In genomic region chr9:20975431-20976215, GRCm38 (mm10) we compare ENCODE assay signal across 7 mouse cellular contexts. TPM values are rescaled to one million over a fixed set of nuclear protein-coding genes. Genes with fewer than 3 reads are reported as not detected.
A peak's percentile ranks its signal among the peaks of the same experiment; 100 is the strongest.
DNase-seq lines count a peak whose midpoint lies in the region; ATAC-seq lines count a peak whose summit lies in the region.

No protein-coding gene starts in this region.

- peak overlapping the region; percentile 96 for H3K4me2 ChIP-seq in heart, embryonic 12.5 days
- H3K4me2 ChIP-seq in stomach, embryonic 16.5 days (ENCODE audit: low read depth, low read length): peak overlapping the region; percentile 86

- peak; percentile 70 for ATAC-seq in heart, embryonic 12.5 days (ENCODE audit: insufficient number of reproducible peaks, low FRiP score)
- peak; percentile 39 for ATAC-seq in megakaryocyte-erythroid progenitor cell, adult 5-6 weeks (replicated peaks; ENCODE audit: low FRiP score, low TSS enrichment, poor library complexity, severe bottlenecking)
- peak; percentile 32; the same call in 1 of the 2 replicates for ATAC-seq in stomach, embryonic 16.5 days (ENCODE audit: insufficient read depth, low FRiP score)

- peak overlapping the region; percentile 89 for H3K27ac ChIP-seq in heart, embryonic 12.5 days (ENCODE audit: poor library complexity, severe bottlenecking)
- H3K27ac ChIP-seq in stomach, embryonic 16.5 days (ENCODE audit: low read length): peak overlapping the region; percentile 96

- under 1% methylated on average over 45 of the region's 45 CpGs for WGBS in heart, embryonic 12.5 days
- WGBS in stomach, embryonic 16.5 days: under 1% methylated on average over 45 of the region's 45 CpGs

- H3K4me1 ChIP-seq in heart, embryonic 12.5 days (replicated peaks): peaks cover 50% of the 10 kb centered on the region
- H3K4me1 ChIP-seq in stomach, embryonic 16.5 days (ENCODE audit: control insufficient read depth, insufficient read depth, low read length): peaks cover 54% of the 10 kb centered on the region

- DNase-seq in A20 (ENCODE audit: low read depth, low spot score): peak; percentile 72
- peak; percentile 57 for DNase-seq in CD4-positive, CD25-positive, alpha-beta regulatory T cell, adult 2 months (ENCODE audit: low read depth, low spot score)
- peak; percentile 77 for DNase-seq in embryo, embryonic 10.5 days (ENCODE audit: low spot score)
- DNase-seq in kidney, postnatal 25 days: peak; percentile 55

- H3K9ac ChIP-seq in heart, embryonic 12.5 days: peak overlapping the region; percentile 87
- peak overlapping the region; percentile 94 for H3K9ac ChIP-seq in stomach, embryonic 16.5 days (ENCODE audit: low read length)

- peak overlapping the region; percentile 84 for H3K4me3 ChIP-seq in heart, embryonic 12.5 days
- peak overlapping the region; percentile 95 for H3K4me3 ChIP-seq in stomach, embryonic 16.5 days (replicated peaks; ENCODE audit: low read length)

- peaks cover 6% of the 10 kb centered on the region; the same call in 1 of the 2 replicates for H3K36me3 ChIP-seq in heart, embryonic 12.5 days
- H3K36me3 ChIP-seq in stomach, embryonic 16.5 days (ENCODE audit: control insufficient read depth, insufficient read depth, low read length): no peaks in the 10 kb centered on the region

- no peaks in the 10 kb centered on the region for H3K27me3 ChIP-seq in heart, embryonic 12.5 days (replicated peaks)
- no peaks in the 10 kb centered on the region for H3K27me3 ChIP-seq in stomach, embryonic 16.5 days (ENCODE audit: control insufficient read depth, insufficient read depth, low read length)

- no peaks in the 10 kb centered on the region for H3K9me3 ChIP-seq in heart, embryonic 12.5 days (replicated peaks)
- H3K9me3 ChIP-seq in stomach, embryonic 16.5 days (replicated peaks; ENCODE audit: control insufficient read depth, low read length): no peaks in the 10 kb centered on the region

RNA-seq across cellular contexts. Expression of gene S1pr2, which starts 1.0 kb away (rescaled TPM):
- 22.5 and 25.9 TPM in 2 replicates for polyA plus RNA-seq in heart, embryonic 12.5 days (2016; fragmentation: Nextera tagmentation; extraction: Ambion mirVana)
- 1.7 and 3.4 TPM in 2 replicates for total RNA-seq in megakaryocyte-erythroid progenitor cell, adult 5-6 weeks (2014; fragmentation: Nextera tagmentation)
- 0.46 TPM in 1 of 2 replicates, not detected in the other for total RNA-seq in megakaryocyte-erythroid progenitor cell, adult 5-6 weeks (2017)
- polyA plus RNA-seq in stomach, embryonic 16.5 days (2015; fragmentation: Nextera tagmentation; extraction: Ambion mirVana): 38.2 and 39.9 TPM in 2 replicates

RNA-seq across cellular contexts. Expression of gene Dnmt1, which starts 15.9 kb away (rescaled TPM):
- polyA plus RNA-seq in heart, embryonic 12.5 days (2016; fragmentation: Nextera tagmentation; extraction: Ambion mirVana): 86.6 and 86.8 TPM in 2 replicates
- total RNA-seq in megakaryocyte-erythroid progenitor cell, adult 5-6 weeks (2014; fragmentation: Nextera tagmentation): 163 and 192 TPM in 2 replicates
- 190 and 210 TPM in 2 replicates for total RNA-seq in megakaryocyte-erythroid progenitor cell, adult 5-6 weeks (2017)
- 75.5 and 75.7 TPM in 2 replicates for polyA plus RNA-seq in stomach, embryonic 16.5 days (2015; fragmentation: Nextera tagmentation; extraction: Ambion mirVana)

RNA-seq across cellular contexts. Expression of gene Mrpl4, which starts 26.9 kb away (rescaled TPM):
- 123 and 126 TPM in 2 replicates for polyA plus RNA-seq in heart, embryonic 12.5 days (2016; fragmentation: Nextera tagmentation; extraction: Ambion mirVana)
- total RNA-seq in megakaryocyte-erythroid progenitor cell, adult 5-6 weeks (2014; fragmentation: Nextera tagmentation): 66.2 and 78.8 TPM in 2 replicates
- total RNA-seq in megakaryocyte-erythroid progenitor cell, adult 5-6 weeks (2017): 23.7 and 43.3 TPM in 2 replicates
- 131 and 141 TPM in 2 replicates for polyA plus RNA-seq in stomach, embryonic 16.5 days (2015; fragmentation: Nextera tagmentation; extraction: Ambion mirVana)

RNA-seq across cellular contexts. Expression of gene Icam1, which starts 40.2 kb away (rescaled TPM):
- 8.9 and 9.3 TPM in 2 replicates for polyA plus RNA-seq in heart, embryonic 12.5 days (2016; fragmentation: Nextera tagmentation; extraction: Ambion mirVana)
- total RNA-seq in megakaryocyte-erythroid progenitor cell, adult 5-6 weeks (2014; fragmentation: Nextera tagmentation): 1.9 and 3.4 TPM in 2 replicates
- 3.6 TPM in 2 replicates for total RNA-seq in megakaryocyte-erythroid progenitor cell, adult 5-6 weeks (2017)
- polyA plus RNA-seq in stomach, embryonic 16.5 days (2015; fragmentation: Nextera tagmentation; extraction: Ambion mirVana): 15.0 and 16.3 TPM in 2 replicates

RNA-seq across cellular contexts. Expression of gene Icam4, which starts 53.5 kb away (rescaled TPM):
- polyA plus RNA-seq in heart, embryonic 12.5 days (2016; fragmentation: Nextera tagmentation; extraction: Ambion mirVana): 5.6 and 8.1 TPM in 2 replicates
- total RNA-seq in megakaryocyte-erythroid progenitor cell, adult 5-6 weeks (2014; fragmentation: Nextera tagmentation): 34.3 and 38.9 TPM in 2 replicates
- 16.3 and 40.0 TPM in 2 replicates for total RNA-seq in megakaryocyte-erythroid progenitor cell, adult 5-6 weeks (2017)
- 5.9 and 8.6 TPM in 2 replicates for polyA plus RNA-seq in stomach, embryonic 16.5 days (2015; fragmentation: Nextera tagmentation; extraction: Ambion mirVana)

Comparison
In these comparisons a context has a peak if more than half of its experiments do, and no peak if none do; other contexts are left out.
1. Peak in every context shown above with its lines: DNase-seq, ATAC-seq, H3K4me3 ChIP-seq and H3K27ac ChIP-seq.